Mouse (Mus musculus): Measurements from ENCODE around the gene Degs1.
"Not testable (repeated sequence)": the region's sequence is repeated elsewhere in the genome, so short reads cannot be mapped to it uniquely, and the experiment has no call there.

The Degs1 gene

DNA sequence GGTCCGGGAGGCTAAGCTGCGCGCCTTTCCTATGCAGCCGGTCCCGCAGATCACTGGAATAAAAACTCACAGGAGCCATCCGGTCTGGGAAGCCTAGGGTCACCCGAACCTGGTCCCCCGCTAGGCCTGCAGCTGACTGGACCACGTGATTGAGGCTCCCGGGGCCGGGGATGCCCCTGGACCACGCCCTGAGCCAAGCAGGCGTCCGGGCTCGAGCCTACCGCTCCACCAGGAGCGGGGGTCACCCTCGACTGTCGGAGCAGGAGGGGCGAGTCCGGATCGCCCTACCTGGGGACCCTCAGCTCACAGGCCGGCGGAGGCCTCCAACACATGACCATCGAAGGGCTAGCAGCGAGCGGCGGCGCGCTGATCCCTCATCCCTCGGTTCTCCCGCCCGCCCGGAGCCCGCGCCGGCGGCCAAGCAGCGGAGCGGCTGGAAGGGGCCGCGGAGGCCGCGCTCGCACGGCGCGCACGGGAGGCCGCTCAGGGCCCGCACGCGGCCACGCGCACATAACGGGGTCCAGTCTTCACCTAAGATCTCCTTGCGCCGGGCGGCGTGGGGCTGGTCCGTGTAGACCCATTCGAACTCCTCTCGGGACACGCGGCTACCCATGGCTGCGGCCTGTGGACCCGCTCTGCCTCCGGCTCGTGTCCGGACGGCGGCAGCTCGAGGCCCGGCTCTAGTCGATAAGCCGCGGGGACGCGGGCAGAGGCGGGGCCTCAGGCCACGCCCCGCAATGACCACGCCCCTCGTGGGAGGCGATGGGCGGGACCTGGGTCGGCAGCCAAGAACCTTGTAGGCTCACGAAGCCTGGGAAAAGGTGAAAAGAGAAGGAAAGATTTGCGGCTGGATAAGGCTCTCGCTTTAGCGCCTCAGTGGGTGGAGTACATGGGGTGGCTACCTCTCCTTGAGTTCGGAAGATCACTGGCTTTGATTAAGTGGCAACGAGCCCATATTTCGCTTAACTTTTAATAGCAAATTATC lies at the start of gene Degs1:
Gene Degs1, minus strand, starts transcription at position 714 of the 985 bp plus-strand sequence.
- DNase-seq (ENCODE audit: low read depth, low spot score): peak; percentile 94

- no peak for DNase-seq (ENCODE audit: low read depth, low spot score)
Observed at GRCm38 (mm10) chr1:182325919-182326318, 43.3 kb upstream of the Degs1 start.

GRCm38 (mm10) chr1:182324552-182324951 lies 41.9 kb upstream of the Degs1 start:
- no peak for DNase-seq (ENCODE audit: low read depth, low spot score)

DNA sequence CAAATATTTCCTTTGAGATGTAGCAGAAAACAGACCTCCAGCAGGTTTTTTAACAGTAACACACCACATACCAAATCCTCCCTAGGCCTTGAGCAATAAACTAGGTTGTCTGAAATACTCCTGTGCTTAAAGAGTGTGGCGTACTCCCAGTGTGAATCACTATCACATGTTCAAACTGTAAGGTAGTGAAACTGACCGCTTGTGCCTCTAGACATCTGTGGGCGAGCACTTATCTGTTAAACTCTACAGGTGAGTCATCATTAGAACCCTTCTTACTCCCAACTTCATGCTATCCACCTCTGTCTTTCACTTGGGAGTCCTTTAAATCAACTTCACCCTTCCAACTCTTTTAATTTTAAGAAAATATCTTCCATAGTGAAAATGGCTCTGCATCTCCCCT lies 40.5 kb upstream of the Degs1 start:
- DNase-seq (ENCODE audit: low read depth, low spot score): no peak

- DNase-seq (ENCODE audit: low read depth, low spot score): no peak
Observed at GRCm38 (mm10) chr1:182314201-182314600, 31.6 kb upstream of the Degs1 start.

- DNase-seq (ENCODE audit: low read depth, low spot score): no peak
Observed at GRCm38 (mm10) chr1:182313181-182313580, 30.6 kb upstream of the Degs1 start.

DNA sequence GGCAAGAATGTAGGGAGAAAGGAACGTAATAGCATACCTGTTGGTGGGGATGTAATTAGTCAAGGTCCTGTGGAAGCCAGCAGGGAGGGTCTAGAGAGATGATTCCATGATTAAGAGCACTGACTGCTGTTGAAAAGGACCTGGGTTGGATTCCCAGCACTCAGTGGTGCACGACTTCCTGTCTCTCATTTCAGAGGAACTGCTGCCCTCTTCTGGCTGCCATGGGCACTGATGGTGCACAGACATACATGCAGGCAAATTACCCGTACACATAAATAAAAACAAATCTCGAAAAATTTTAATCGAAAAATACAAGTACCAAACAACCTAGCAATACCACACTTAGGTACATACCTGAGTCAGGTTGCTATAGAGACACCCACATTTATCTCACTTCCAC lies 28.8 kb upstream of the Degs1 start:
- DNase-seq (ENCODE audit: low read depth, low spot score): peak; percentile 29

- DNase-seq (ENCODE audit: low read depth, low spot score): no peak
Observed at GRCm38 (mm10) chr1:182310316-182310715, 27.7 kb upstream of the Degs1 start.

GRCm38 (mm10) chr1:182309403-182309802 lies 26.8 kb upstream of the Degs1 start:
- DNase-seq (ENCODE audit: low read depth, low spot score): no peak

GRCm38 (mm10) chr1:182302916-182303315 lies 20.3 kb upstream of the Degs1 start:
- no peak for DNase-seq (ENCODE audit: low read depth, low spot score)

DNA sequence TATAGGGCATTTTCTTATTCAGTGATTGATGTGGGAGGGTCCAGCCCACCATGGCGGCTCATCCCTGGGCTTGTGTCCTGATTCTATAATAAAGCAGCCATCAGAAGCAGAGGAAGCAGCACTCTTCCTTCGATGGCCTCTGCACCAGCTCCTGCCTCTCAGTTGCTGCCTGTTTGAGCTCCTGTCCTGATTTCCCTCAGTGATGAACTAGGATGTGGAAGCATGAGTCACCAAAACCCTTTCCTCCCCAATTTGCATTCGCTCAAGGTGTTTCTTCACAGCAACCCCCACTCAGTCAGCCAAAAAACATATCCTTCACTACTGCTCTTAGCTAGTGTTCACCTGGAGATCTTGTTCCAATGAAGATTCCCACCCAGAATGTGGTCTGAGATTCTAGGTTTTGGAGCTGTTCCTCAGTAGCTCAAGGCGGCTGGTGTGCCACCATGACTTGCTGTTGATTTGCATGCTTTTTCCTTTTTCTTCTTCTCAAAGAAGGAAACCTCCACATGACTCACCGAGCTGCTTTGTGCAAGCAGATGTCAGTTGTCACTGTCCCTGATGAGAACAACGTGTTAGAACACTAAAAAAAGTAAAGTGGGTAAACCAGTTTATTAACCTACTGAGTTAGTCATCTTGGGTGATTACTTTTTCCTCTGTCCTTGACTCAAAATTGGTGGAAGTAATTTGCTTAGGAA lies 19.7 kb upstream of the Degs1 start:
- DNase-seq (ENCODE audit: low read depth, low spot score): no peak

DNA sequence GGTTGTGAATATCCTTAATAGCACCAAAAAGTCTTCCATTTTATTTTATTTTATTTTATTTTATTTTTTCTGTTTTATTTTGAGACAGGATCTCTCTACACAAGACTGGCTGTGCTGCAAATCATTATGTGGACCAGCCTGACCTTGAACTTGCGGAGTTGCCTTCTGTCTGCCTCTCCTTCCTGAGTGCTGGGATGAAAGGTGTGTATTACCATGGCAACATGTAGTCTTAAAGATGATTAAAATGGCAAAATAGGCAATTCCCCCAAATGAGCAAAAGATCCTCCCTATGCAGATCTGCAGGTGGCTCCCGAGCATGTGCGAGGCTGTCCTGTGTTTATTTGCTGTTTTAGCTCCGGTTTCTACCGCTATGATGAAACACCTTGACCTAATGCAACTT lies 15.2 kb upstream of the Degs1 start:
- no peak for DNase-seq (ENCODE audit: low read depth, low spot score)

DNA sequence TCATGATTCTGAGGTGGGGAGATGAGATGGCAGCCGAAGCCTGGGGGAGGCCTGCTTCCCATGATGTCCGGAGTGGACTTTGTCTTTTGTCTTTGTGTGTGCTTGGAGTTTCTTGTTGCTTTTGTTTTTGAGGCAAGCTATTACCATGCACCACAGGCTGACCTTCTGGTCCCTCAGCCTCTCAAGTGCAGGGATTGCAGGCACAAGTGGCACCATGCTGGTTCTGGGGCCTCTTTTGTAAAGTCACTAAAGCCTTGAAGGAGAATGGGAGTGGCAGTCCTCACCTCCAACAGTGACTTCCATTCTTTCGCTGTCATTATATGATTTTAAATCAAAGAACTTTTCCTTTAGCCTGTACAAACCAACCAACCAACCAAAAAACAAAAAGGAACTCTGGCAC lies 14.6 kb upstream of the Degs1 start:
- DNase-seq (ENCODE audit: low read depth, low spot score): no peak

DNA sequence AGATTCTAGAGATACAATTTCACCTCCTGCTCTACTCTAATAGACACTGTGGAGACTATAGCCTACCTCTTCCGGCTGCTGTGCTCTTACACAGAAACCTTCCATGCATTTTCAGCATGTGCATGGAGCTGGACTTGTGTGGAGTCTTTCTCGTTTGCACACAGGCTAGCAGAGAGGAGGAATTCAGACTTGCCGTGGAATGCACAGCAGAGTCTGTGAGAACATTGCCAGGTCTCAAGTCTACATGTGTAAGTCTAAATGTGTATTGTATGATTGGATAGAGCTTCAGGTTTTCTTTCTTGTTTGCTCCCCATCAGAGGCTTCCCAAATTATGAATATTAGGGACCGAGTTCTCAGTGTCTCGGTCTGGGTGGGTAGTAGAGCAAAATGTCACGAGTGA lies 14.2 kb upstream of the Degs1 start:
- DNase-seq (ENCODE audit: low read depth, low spot score): no peak

- no peak for DNase-seq (ENCODE audit: low read depth, low spot score)
Observed at GRCm38 (mm10) chr1:182296141-182296540, 13.5 kb upstream of the Degs1 start.

DNA sequence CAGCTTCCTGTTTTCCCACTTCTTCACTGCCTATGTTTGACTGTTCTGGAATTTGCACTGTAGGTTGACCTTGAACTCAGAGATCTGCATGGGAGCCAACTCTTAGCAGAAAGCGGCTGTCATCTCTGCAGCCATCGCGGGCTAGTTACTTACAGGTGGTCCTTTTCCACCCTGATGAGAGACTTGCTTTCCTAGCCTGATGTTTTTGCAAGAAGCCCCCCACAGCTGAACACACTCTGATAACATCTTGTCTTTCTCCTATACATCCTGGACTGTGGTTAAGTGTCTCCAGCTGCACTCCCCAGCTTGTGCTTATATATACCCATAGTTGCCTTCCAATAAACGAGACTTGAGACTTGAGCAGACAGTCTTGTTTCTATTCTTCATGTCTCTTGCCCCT lies 9.7 kb upstream of the Degs1 start:
- no peak for DNase-seq (ENCODE audit: low read depth, low spot score)

GRCm38 (mm10) chr1:182290741-182291140 lies 8.1 kb upstream of the Degs1 start:
- not testable (repeated sequence) for DNase-seq (ENCODE audit: low read depth, low spot score)

DNA sequence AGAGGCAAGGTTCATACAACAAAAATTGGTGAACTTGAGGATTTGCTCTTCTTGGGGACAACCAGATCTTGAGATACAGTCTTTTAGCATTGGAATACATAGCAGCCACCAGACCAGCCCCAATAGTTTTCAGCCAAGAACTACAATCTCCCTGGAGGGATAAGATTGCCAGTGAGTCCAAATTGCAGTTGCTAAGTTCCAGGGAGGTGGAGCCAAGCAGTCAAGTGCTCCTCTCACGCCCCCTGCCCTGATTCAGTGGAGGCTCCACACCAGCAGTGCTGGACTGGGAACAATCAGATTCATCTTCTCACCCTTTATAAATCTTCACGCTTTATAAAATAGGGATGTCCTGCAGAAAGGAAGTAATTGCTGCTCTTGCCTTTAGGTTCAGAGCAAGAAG lies 7.2 kb upstream of the Degs1 start:
- DNase-seq (ENCODE audit: low read depth, low spot score): no peak

- DNase-seq (ENCODE audit: low read depth, low spot score): no peak
Observed at GRCm38 (mm10) chr1:182288601-182289000, 6.0 kb upstream of the Degs1 start.

DNA sequence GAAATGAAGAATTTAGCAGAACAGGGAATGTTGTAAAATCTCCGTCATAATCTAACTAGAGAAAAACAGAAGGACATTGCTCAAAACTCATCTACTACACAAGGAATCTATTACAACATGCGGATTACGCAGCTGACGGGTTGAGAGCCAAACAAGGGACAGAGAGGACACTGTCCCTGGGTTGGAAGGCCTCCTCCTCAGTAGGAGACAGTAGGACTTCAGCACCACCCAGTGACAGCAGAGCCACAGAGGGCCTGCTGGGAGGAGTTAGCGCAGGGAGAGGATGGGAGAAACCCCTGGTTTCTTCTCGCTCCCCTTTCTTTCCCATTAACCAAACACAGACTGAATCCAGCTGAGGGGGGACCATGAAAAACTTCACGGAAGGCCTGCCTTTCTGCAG lies 5.2 kb upstream of the Degs1 start:
- no peak for DNase-seq (ENCODE audit: low read depth, low spot score)

GRCm38 (mm10) chr1:182284795-182285194 lies 2.2 kb upstream of the Degs1 start:
- DNase-seq (ENCODE audit: low read depth, low spot score): no peak

- peak; percentile 35 for DNase-seq (ENCODE audit: low read depth, low spot score)
Observed at GRCm38 (mm10) chr1:182283231-182283630, 627 bp upstream of the Degs1 start.

GRCm38 (mm10) chr1:182281251-182281711 lies 1.3 kb downstream of the Degs1 start:
- DNase-seq (ENCODE audit: low read depth, low spot score): peak; percentile 63

All from CD4-positive, CD25-positive, alpha-beta regulatory T cell, adult 2 months (primary cell).